Mouse (Mus musculus): ENCODE measurements around the gene Anks1b.
"Not testable (repeated sequence)": the region's sequence is repeated elsewhere in the genome, so short reads cannot be mapped to it uniquely, and the experiment has no call there.

Gene Anks1b

GRCm38 (mm10) chr10:90577099-90577461 is 703.8 kb downstream of the Anks1b start:
- no peak for DNase-seq (ENCODE audit: low spot score)

DNA sequence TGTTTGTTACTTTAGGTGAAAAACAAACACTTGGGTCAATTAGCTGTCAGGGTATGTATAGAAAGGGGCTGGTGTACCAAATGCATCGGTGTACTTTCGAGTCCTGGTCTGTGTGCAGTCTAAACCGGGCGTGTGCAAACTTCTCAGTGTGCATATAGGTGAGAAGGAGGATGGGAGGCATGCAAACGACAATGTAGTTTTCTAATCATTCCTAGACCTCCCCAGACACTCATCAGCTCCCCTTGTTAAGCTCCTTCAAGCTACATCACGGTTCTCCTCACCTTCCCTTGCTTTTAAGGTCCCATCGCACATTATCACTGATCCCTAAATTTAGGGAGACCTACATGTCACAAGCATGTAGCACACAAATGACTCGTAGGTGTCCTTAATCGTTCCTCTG is 704.5 kb downstream of the Anks1b start:
- DNase-seq (ENCODE audit: low spot score): no peak

- DNase-seq (ENCODE audit: low spot score): no peak
Measured at GRCm38 (mm10) chr10:90579970-90580369, 706.7 kb downstream of the Anks1b start.

GRCm38 (mm10) chr10:90584052-90584451 is 710.7 kb downstream of the Anks1b start:
- DNase-seq (ENCODE audit: low spot score): no peak

- no peak for DNase-seq (ENCODE audit: low spot score)
Measured at GRCm38 (mm10) chr10:90596142-90596541, 722.8 kb downstream of the Anks1b start.

GRCm38 (mm10) chr10:90596576-90596975 is 723.3 kb downstream of the Anks1b start:
- no peak for DNase-seq (ENCODE audit: low spot score)

DNA sequence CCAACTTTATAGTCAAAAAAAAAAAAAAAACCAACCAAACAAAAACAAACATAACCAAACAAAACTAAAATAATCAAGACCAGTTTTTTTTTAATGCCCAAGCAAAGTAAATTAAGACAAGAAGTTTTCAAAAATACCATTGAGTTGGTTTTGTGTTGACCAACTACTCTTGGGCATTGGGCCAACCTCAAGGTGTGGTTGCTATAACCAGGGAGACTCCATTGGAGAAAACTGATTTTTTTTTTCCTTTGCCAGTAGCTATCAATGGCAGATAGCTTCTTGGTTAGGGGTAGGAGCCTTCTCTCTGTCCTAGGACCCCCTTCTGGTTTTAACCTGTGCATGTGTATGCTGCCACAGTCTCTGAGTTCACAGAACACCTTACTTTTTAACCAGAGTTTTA is 725.8 kb downstream of the Anks1b start:
- no peak for DNase-seq (ENCODE audit: low spot score)

GRCm38 (mm10) chr10:90599726-90600531 is 726.6 kb downstream of the Anks1b start:
- DNase-seq (ENCODE audit: low spot score): no peak

GRCm38 (mm10) chr10:90607586-90607985 is 734.3 kb downstream of the Anks1b start:
- DNase-seq (ENCODE audit: low spot score): no peak

DNA sequence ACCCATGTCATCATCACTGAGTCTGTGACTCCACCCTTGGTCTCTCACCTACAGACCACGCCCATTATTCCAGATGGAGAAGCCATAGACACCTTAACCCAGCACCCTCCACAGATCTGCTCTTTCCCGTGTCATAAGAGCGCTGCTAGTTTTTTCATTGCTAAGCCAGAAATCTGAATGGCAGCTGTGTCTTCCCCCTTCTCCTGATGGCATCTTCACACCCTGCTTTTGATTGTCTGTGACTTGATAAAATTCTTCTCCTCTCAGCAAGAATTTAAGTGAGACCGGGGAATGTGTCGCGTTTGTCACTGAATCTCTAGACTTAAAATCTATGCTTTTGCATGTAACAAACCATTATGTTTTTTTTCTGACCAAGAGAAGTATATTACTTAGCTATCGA is 736.1 kb downstream of the Anks1b start:
- DNase-seq (ENCODE audit: low spot score): no peak

DNA sequence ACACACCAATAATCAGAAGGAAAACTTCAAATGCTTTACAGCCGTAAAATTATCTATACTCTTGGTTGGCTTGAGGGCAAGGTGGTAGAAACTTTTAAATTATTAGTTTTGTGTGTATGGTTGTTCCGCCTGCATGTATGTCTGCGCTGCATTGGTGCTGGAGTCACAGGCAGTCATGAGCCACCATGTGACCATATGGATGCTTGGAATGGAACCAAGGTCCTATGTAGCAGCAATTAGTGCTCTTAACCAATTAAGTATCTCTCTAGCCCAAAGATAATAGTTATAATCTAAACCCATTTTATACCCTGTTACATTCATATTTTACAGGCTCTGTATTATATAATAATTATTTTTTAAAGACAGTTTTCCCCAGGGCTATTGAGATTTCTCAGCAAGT is 739.7 kb downstream of the Anks1b start:
- DNase-seq (ENCODE audit: low spot score): no peak

- no peak for DNase-seq (ENCODE audit: low spot score)
Measured at GRCm38 (mm10) chr10:90615196-90615595, 741.9 kb downstream of the Anks1b start.

DNA sequence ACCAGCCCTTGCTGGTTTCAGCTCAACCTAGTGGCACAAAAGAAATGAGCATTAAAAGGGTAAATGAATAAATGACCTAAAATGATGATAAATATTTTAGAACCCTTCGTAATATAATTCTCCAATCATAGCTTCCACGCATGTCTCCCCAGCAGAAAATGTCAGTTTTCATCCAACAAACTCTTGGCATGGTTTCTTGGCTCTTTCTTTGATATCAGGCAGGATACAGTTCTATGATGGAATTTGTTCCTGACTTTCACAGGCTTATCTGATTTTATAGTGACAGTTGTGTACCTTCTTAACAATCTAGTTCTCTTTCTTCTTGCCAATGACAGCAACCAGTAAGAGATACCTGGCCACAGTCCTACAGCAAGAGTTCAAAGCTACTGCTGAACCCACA is 743.3 kb downstream of the Anks1b start:
- no peak for DNase-seq (ENCODE audit: low spot score)

GRCm38 (mm10) chr10:90617664-90618296 is 744.5 kb downstream of the Anks1b start:
- DNase-seq (ENCODE audit: low spot score): no peak

DNA sequence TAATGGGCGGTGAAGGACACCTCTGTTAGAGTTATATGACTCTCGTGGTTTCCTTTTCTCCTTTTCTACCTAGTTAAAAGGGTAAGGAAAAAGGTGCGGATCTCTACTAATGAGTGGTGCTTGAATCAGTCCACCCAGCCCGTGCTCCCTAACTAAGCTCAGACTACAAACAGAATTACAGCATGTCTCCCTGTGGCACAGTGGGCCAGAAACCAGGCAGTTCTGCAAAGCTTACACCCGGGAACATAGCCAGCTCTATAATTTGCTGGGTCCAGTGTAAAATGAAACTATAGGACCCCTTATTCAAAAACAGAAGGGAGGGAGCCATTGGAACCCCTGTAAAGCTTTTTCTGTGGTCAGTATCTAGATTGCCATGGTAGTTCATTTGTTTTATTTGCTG is 754.2 kb downstream of the Anks1b start:
- DNase-seq (ENCODE audit: low spot score): no peak

- DNase-seq (ENCODE audit: low spot score): no peak
Measured at GRCm38 (mm10) chr10:90630099-90630698, 756.9 kb downstream of the Anks1b start.

DNA sequence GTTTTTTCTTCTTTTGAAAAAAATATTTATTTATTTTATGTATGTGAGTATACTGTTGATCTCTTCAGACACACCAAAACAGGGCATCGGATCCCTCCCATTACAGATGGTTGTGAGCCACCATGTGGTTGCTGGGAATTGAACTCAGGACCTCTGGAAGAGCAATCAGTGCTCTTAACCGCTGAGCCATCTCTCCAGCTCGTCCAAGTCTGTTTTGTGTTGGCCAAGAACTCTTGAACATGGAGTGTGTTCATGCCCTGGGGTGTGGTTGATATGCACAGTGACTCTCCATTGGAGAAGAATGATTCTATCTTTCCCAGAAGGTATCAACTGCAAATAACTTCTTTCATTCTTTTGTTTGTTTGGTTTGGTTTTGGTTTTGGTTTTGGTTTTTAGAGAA is 757.5 kb downstream of the Anks1b start:
- DNase-seq (ENCODE audit: low spot score): not testable (repeated sequence)

GRCm38 (mm10) chr10:90637352-90637751 is 764.0 kb downstream of the Anks1b start:
- no peak for DNase-seq (ENCODE audit: low spot score)

DNA sequence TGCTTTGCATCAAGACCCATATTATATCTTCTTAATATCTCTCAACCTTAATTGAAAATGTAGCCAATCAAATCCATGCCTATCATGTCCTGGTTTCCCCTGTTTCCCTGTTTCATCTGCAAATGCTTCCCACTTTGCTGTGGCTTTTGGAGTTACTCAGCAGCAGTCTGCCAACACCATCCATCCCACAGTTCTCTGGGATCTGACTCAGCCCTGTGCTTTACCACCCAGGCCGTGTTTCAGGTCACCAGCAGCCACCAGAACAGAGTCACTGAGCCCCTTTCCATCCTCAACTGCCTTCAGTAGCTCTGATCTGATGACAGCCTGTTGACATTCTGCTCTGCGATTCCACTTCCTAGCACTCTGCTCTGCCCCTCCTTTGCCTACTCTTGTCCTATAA is 776.4 kb downstream of the Anks1b start:
- DNase-seq (ENCODE audit: low spot score): no peak

GRCm38 (mm10) chr10:90657416-90658120 is 784.3 kb downstream of the Anks1b start:
- DNase-seq (ENCODE audit: low spot score): no peak

- DNase-seq (ENCODE audit: low spot score): no peak
Measured at GRCm38 (mm10) chr10:90666746-90667145, 793.4 kb downstream of the Anks1b start.

DNA sequence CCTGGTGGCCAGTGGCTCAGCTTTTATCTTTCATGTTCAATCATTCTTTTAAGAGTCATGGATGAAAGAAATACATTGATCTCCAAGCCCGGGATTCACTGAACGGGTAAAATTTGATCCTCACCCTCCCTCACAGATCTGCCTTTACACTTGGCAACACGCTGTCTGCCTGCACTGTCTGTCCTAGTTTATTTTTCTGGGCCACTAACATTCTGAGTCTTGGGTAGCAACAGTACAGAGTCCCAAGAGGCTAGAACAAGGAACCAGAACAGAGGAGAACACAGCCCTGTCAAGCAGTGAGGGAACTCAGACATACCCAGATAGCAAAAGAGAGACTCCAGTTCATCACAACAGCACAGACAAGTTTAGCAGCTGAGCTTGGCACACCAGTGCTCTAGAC is 797.0 kb downstream of the Anks1b start:
- DNase-seq (ENCODE audit: low spot score): no peak

- no peak for DNase-seq (ENCODE audit: low spot score)
Measured at GRCm38 (mm10) chr10:90672135-90672534, 798.8 kb downstream of the Anks1b start.
